Mouse (Mus musculus) ovary, postnatal 36 days (tissue): ENCODE measurements at regions not wholly inside any gene's neighbourhood (a gene's known extent, or its start where the extent isn't known, plus 50 kb on each side); places are given as distances from the start of the nearest gene placed in this dataset.

Experiments used
- DNase-seq: peaks from one replicate; pipeline ENCODE4 v3.0.0; 2022; ENCODE audit warnings: low spot score, mixed read lengths

- no peak for DNase-seq
These were observed 210.4 kb upstream of the Cdh4 start for GRCm38 (mm10) chr2:179231708-179232354.

GRCm38 (mm10) chr2:179238166-179238565, 204.1 kb upstream of the Cdh4 start:
- no peak for DNase-seq

- no peak for DNase-seq
These were observed 181.3 kb upstream of the Cdh4 start for GRCm38 (mm10) chr2:179260892-179261291.

DNA sequence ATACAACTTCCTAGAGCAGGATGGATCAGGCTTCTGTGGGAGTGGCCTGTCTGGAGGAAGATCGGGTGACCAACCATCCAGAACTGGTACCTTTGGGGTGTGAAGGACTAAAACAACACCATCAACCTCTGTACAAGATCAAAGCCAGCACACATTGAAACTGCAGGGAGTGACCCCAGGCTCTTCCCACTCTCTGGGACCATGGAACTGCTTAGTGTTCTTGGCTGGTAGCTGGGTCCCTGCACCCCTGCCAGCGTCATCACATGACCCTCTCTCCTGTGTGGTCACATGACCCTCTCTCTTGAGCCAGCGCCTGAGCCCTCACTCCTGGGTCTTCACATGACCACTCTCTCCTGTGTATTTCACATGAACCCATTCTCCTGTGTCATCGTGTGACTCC, 178.3 kb upstream of the Cdh4 start:
- DNase-seq: no peak

- DNase-seq: no peak
These were observed 176.8 kb upstream of the Cdh4 start for GRCm38 (mm10) chr2:179265436-179265835.

DNA sequence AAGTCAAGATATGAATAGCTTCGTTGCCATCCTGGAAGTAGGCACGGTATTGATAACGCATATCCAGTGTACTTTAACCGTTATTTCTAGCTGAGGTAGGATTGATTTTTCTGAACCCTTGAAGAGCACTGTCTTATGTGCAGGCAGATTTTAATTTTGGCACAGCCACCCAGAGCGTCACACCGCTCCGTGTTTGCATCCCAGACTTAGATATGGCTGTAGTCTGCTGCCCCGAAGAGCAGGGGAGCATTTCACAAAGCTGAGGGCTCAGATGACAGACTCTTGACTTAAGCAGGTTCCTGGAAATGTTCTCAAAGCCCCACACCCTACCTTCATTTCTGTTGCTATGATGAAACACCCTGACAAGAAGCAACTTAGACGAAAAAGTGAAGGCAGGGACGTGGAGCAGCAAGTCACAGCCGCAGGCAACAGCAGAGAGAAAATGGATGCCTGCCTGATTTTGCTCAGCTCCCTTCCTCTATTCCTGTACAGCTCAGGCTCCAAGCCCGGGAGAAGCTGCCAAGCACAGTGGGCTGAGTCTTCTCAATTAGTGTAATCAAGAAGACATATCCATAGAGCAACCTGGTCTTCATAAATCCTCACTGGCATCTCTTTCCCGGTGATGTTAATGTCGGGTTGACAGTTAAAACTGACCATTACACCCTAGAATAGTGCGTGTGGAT, 164.9 kb upstream of the Cdh4 start:
- no peak for DNase-seq

- DNase-seq: no peak
These were observed 164.3 kb upstream of the Cdh4 start for GRCm38 (mm10) chr2:179277887-179278282.

GRCm38 (mm10) chr2:179282276-179282675, 160.0 kb upstream of the Cdh4 start:
- no peak for DNase-seq

- DNase-seq: no peak
These were observed 151.8 kb upstream of the Cdh4 start for GRCm38 (mm10) chr2:179290394-179290793.

DNA sequence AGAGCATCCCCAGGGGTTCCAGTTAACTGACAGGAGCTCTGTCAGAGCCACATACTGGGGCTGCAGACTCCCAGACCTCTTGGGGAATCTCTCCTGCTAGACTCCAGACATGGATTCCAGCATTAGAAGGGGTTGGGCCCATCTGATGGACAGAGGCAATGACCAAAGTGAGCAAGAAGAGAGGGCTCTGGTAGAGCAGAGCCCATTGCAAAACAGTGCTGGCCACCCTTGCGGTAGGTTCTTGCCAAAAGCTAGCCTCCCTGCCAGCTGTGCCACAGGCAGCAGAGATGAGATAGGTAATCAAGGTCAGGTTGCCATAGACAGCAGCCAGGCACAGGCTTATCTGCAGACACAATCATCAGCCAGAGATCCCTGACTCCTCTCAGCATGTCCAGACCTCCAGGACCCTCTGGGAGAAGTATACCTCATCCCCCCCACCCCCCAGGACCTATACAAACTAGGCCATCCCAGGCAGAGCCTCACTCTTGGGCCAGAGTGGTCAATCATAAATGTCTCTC, 151.1 kb upstream of the Cdh4 start:
- DNase-seq: peak; percentile 23

- DNase-seq: no peak
These were observed 150.3 kb upstream of the Cdh4 start for GRCm38 (mm10) chr2:179291958-179292357.

GRCm38 (mm10) chr2:179292566-179292965, 149.7 kb upstream of the Cdh4 start:
- DNase-seq: no peak

DNA sequence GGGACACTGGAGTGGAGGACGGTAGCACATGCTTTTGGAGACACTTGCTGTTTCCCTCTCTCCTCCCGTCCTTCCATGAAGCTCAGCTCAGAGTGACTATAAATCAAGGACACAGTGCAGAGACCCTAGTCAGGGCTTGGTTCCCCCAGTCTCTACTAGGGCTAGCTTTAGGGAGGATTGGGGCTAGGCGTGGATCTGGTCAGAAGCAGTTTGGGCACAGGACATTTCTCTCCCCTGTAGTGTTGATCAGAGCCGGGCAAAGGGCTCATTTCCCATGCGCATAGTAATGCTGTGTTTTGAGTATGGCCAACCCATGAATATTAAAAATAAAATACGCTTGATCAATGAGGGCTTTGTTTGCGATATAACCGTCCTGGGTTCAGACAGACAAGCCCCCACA, 149.1 kb upstream of the Cdh4 start:
- DNase-seq: no peak

DNA sequence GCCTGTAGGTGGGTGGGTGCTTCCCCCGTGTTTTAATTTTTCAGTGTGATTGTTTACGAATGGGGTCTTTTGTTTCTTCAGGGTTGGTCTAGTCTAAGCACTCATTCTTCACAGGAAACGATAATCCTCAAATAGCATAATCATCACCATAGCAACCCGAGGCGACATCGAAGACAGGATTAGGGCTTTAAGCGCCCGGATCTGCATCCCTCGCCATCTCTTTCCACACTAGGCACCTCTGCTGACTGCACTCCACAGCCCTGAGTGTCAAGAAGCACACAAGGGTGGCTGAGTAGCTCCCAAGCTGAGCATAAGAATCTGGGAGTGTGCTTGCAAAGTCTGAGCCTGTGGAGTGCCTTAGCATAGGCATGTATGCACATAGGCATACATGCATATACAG, 145.2 kb upstream of the Cdh4 start:
- DNase-seq: no peak

DNA sequence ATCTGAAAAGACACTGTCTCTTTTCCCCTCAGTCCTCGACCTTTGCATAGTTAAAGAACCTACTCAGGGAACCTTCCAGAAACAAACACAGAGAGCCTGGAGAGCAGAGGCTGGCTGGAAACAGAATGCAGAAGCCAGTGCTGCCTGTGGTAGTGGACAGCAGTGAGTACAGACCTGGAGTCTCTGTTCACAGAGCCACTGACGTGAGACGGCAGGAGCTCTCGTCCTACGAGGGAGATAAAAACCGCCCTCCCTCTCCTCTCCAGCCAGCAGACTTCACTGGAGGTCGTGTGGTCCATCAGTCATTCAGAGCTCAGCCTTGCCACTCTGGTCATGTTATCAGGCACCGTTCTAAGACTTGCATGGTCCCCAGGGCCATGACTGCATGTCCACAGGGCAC, 138.5 kb upstream of the Cdh4 start:
- DNase-seq: no peak

DNA sequence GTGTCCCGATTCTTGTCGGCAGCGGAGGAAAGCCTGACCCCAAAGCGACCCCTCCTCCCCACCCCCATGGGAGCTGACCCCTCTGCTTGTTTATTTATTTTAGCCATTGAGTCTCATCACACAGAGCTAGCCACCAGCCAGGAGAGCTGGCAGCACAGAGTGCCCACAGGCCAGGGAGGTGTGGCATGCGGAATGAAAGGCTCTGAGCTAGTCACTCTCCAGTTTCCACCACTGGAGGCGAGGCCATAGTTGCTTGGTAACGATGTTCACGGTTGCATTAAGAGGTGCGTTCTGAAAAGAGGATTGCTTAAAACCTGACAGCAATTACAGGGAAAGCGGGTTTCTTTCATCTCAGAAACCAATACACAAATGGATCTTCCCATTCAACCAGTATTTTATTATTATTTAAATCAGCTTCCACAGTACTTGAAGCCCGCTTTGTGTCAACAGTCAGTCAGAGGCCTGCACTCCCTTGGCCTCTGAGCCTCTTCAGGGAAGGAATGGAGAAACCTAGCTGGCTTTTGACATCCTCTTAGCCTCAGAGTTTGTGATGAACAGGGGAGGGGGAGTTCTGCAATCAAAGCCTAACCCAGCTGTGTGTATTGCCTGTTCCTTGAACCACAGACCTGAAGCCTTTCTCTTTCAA, 134.8 kb upstream of the Cdh4 start:
- no peak for DNase-seq

- no peak for DNase-seq
These were observed 134.3 kb upstream of the Cdh4 start for GRCm38 (mm10) chr2:179307932-179308303.

DNA sequence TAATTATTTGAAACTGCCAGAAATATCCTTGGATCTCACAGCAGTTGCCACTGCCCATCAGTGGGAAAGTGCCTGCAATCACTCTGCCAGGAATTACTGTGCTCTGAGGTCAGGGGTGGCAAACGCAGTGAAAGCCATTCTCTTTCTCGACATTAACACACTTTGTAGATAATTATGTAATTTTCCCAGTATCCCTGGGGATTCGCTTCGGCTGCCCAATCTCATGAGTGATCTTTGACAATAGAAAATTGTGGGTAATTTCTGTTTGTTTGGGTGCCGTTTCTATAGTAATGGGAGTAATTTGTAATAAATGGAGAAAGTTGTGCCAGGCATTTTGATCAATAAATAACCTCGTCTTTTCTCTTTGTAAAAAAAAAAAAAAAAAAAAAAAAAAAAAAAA, 124.2 kb upstream of the Cdh4 start:
- DNase-seq: no peak

GRCm38 (mm10) chr2:179325242-179325641, 117.0 kb upstream of the Cdh4 start:
- no peak for DNase-seq

DNA sequence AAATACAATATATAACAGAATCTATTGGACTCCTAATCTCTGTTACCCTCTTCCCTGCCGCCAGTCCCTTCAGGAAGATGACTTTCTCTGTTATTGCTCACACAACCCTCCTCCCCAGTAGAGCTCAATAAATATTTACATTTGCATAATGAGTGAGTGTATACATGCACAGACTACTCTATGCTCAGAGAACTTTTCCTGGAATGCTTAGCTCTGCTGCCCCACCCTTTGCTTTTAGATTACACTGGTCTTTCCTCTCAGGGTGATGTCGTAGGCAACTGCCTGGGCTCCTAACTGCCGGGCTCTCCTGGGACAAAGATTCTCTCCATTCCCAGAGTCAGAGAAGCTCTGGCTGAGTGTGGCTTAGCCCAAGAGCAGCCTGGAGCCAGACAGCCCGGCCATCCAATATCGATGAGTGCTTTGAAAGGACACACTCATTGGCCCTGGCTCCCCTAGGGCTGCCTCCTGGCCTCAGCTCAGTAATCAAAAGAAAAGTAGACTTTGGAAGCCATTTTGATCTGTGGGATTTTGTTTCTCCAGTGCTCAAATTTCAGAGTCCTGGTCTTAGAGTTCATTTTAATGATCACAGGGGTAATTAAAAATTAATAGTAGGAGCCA, 109.2 kb upstream of the Cdh4 start:
- no peak for DNase-seq

GRCm38 (mm10) chr2:179333587-179333986, 108.6 kb upstream of the Cdh4 start:
- no peak for DNase-seq

DNA sequence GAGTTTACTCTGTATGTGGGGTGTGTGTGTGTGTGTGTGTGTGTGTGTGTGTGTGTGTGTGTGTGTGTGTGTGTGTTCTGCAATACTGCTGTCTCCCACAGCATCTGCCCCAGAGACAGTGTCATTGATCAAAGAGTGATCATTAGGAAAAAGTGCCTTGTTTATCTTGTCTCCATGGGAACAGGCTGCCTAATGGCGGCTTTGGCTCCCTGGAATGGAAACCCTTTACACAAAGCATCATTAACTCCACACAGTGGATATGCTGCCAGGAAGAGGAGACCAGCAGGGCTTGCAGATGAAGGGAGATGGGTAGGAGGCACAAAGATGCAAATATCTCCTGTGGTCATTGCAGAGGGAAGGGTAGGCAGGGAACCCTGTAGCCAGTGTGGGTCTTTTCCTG, 106.0 kb upstream of the Cdh4 start:
- DNase-seq: no peak

- DNase-seq: no peak
These were observed 89.6 kb upstream of the Cdh4 start for GRCm38 (mm10) chr2:179352676-179353075.
